Mouse (Mus musculus) stomach, postnatal 0 days (tissue): ENCODE results near the gene Zrsr1.

Experiments used
- CTCF ChIP-seq: IDR thresholded peaks from 2 replicates; pipeline ENCODE4 v1.5.1; 2016; ENCODE audit warnings: antibody characterized with exemption, low read depth, mild to moderate bottlenecking, moderate library complexity
- EP300 ChIP-seq: optimal IDR thresholded peaks from 2 replicates; pipeline ENCODE3; 2016; ENCODE audit warnings: antibody characterized with exemption

DNA sequence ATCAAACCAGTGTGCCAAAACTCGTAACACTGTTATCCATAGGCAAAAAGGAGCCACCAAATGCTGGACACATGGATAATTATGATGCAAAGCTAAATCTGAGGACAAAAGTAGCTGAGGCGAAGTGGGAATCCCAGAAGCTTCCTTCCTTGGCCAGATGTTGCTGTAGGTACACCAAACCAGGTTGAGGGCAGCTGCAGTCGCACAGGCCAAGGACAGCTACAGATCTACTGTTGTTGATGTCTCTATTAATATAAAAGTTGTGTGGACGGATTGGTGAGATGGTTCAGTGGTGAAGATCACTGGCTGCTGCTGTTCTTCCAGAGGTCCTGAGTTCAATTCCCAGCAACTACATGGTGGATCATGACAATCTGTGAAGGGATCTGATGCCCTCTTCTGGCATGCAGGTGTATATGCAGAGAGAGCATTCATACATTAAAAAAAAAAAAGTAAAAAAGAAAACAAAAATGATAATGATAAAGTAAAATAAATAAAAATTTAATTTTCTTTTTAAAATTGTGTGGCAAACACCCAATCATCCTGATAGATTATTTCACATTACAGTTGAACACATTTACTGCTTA lies 13.9 kb upstream of the Zrsr1 start:
- TF ChIP-seq CTCF (peak; percentile 73), EP300 (no peak)
